Mouse (Mus musculus) cortical plate, adult 2 months (tissue): ENCODE measurements around the gene Mthfsd.

Source experiments
- CTCF ChIP-seq: fragments of 200-500 bp; IDR thresholded peaks from 2 replicates; pipeline ENCODE4 v1.5.1; 2011; ENCODE audit warnings: mild to moderate bottlenecking, control low read depth, low read length; ENCODE audit not compliant: insufficient read depth; ENCODE audit errors: extremely low read depth
- POLR2A ChIP-seq: fragments of 200-500 bp; IDR thresholded peaks from 2 replicates; pipeline ENCODE4 v1.6.1; 2011; ENCODE audit warnings: mild to moderate bottlenecking, low read length, control low read depth; ENCODE audit not compliant: insufficient read depth; ENCODE audit errors: extremely low read depth

GRCm38 (mm10) chr8:121063649-121064048 is 44.5 kb downstream of the Mthfsd start:
- TF ChIP-seq POLR2A = no peak
- TF ChIP-seq CTCF = no peak
